Mouse (Mus musculus) thymus, adult 2 months (tissue): ENCODE results near the gene Cbx8.

ENCODE experiments used
- CTCF ChIP-seq: fragments of 200-500 bp; IDR thresholded peaks from 2 replicates; pipeline ENCODE4 v1.5.1; 2012; ENCODE audit warnings: mild to moderate bottlenecking, control low read depth, low read length, moderate library complexity, borderline replicate concordance; ENCODE audit not compliant: control insufficient read depth, poor library complexity, insufficient read depth; ENCODE audit errors: extremely low read depth
- POLR2A ChIP-seq: fragments of 200-500 bp; IDR thresholded peaks from 2 replicates; pipeline ENCODE4 v1.6.1; 2012; ENCODE audit warnings: mild to moderate bottlenecking, low read length, control low read depth, moderate library complexity; ENCODE audit not compliant: control insufficient read depth, poor library complexity, insufficient read depth; ENCODE audit errors: extremely low read depth

DNA sequence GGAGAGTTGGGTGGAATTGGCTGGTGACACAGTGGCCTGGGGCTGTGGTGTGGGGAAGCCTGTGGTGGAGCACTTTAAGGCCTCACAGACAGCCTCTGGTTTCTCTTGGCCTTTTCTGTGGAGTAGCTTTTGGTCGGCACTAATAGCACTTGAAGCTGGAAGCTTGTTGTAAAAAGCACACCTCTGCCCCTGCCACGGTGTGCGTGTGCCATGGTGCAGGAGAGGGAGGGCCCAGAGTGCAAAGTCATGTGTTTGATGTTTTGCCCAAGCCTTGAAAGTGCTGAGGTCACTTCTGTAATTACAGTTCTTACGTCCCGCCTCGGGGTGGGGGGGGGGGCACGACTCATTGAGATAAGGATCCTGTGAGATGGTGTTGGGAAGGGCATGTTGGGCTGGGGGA is 16.5 kb downstream of the Cbx8 start:
- TF ChIP-seq CTCF (no peak), POLR2A (no peak)
